Mouse (Mus musculus) natural killer cell, adult 2 months (primary cell): ENCODE results near the gene Iqcj.

Experiments used
- DNase-seq, 2 experiments: peaks; one replicate each; pipeline ENCODE4 v3.0.0; 2022; ENCODE audit warnings: low spot score in 2 of 2

Gene Iqcj

DNA sequence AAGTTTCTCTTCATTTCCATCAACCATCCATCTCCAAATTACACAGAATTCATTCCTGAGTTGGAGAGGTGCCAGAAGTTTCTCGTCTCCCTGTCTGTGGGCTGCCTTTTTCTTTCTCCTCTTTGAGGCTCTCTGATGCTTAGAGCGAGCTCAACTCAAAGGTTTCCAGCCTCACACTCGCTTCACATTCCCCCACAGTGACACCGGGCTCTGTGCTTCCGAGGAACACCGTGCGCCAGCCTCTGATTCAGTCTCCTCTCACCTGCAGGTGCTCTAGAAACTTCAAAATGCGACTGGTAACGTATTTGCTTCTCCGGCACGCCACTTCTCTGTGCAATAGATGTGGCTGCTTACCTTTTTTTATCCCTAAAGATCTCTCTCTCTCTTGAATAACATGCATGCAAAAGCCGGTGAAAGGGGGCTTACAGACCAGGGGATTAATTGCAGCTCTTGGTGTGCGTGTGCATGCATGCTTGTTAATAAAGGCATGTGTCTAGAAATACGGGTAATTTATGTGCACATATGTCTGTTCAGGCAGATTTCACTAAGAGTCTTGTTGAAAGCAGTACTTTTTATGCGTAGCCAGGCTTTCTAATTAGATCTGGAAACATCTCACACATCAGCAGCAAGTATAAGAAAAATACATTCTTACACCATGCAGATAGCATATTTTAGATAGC is at the start of gene Iqcj, which contains the start of gene Iqschfp:
Gene Iqcj (plus strand): TSS at position 195 of the 680 bp plus-strand sequence.
Gene Iqschfp (plus strand): TSS at position 207 of the 680 bp plus-strand sequence.
- DNase-seq = no peak

DNA sequence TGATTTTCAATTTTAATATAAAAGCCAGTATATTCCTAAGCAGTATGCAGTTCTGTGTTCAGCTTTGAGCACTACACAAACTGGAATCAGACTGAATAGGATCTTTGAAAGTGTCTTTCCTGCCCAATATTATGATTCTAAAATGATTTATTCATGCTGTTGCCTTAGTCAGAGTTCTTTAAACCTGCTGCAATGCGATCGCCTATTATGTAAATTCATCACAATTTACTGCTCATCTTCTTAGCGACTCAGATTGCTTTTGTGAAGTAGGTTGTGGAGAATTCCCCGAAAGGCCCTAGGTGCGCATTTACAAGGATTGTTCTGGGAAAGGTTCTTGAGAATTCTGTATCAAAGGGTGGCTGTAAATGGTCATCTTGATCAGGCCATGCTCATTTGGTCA is 39.6 kb upstream of the Iqcj start:
- DNase-seq = no peak

DNA sequence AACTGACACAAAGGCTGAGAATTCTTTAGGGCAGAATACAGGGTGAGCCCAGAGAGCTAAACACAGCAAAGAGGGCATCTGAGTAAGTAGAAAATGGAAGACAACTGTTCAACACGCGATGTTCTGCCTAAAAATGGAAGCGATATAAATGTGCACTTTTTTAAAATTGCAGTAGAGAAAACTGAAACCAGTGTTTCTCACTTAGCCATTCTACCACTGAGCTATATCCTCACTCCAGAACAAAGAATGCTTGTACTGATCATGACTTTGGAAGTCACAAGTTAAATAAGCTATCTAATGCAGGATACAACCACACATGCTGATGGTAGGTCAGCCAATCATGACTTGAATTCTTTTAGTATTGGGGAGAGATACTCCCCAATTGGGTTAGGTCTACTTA is 30.5 kb upstream of the Iqcj start:
- DNase-seq = no peak

DNA sequence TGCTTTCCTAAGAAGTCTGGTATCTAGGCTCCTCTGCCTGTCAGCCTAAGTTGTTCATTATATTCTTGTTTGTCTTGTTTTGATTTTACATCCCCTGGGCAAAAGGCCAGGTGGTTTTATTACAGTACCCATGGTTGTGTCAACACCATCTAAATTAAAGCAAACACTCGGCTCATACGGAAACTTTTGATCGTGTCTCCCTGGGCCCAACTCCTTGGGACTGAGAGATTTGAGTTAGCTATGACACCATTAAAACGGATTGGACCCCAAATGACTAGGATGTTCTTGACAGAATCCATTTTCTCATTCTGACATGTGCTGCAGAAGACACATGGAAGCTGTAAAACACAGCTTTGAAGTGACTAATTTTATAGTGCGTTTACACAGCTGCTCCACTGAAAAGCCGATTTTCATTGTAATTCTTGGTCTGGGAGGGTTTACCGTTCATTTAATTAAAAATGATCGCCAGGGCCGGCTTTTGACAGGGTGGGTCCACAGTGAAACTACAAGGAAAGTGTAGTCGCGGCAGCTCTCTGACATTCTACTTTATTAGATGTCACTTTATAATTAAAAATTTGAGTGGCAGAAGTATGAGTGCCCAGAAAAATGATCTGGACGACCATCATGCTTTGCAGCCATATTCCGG is 24.5 kb upstream of the Iqcj start:
- DNase-seq = no peak

DNA sequence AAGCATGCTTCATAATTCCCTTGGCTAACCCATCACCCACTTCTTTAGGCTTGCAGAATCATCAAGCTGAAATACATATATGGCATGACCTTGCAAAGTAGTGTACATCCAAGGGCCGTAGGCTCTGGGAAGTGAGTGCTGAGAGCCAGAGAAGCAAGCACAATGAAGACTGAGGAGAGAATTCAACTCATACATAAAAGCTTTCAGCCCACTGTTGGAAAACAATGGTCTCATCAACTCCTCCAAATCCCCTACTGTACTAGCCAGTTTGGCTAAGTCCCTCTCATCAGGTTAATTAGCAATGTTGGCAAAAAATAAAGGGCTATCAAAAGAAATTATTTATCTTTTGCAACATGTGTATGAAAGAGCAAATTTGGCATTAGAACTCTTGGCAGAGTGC is 22.6 kb upstream of the Iqcj start:
- no peak for DNase-seq

DNA sequence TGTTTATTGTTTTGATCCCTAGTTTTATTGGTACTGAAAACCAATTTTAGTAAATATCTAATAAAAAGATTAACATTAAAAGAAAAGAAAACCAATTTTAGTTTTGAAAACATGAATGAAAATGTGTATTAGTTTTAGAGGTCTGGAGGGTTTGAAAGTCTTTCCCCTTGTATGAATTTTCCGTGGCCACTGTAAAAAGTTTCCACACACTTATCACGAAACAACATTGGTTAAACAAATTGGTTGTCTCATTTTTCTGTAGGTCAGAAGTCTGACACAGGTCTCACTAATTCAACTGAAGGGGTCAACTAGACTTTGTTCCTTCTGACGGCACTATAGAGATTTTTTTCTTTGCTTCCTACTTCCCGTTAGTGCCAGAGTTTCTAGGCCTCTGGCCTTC is 14.8 kb upstream of the Iqcj start:
- no peak for DNase-seq

DNA sequence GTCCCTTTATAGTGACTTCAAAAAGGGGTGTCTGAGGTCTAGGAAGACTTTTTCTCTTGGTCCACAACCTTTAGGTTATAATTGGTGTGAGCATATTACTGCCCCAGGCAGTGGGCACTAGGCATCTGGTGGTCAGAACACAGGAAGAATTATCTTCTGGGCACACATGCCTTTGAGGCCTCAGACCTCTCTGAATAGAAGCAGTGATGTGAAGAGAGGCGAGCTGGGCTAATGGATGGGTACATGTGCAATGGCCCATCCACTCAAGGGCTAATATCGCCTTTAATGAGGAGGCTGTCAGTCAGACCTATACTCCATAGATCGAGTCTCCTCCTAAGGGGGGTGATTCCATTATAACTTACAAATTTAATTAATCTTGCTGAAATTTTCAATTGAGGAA is 7.7 kb upstream of the Iqcj start:
- no peak for DNase-seq

DNA sequence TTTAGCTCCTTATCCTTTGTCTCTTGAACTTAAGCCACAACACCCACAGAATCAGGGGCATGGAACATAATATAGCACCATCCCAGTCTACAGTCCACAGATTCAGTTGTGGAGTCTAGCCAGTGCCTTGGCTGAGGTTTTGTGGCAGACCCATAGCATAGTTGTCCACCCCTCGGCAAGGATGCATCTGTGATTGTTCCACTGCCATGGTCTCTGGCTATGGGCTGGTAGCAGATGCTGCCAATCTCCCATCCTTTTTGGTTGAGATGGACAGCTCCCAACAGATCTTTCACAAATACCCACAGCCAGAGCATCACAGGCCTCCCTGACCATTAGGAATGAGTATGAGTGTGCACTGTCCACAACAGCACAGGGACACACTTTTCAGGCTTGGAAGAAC is 5.8 kb upstream of the Iqcj start:
- no peak for DNase-seq

DNA sequence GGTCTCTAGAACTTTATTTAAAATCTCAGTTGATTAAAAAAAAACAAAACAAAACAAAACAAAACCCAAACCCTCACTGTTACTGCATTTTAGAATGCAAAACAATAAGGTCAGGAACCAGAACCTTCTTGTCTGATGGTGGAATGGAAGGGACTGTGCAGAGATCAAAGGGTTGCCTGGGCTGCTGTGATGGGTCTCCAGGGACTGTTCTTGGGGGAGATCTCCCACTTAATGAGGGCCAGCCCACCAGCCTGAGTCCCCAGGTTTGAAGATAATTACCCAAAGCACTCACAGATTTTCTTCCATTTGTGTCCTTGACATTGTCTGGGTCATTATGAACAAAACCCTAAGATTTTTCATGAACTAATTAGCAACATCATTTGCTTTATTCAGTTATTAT is 4.8 kb upstream of the Iqcj start:
- no peak for DNase-seq

DNA sequence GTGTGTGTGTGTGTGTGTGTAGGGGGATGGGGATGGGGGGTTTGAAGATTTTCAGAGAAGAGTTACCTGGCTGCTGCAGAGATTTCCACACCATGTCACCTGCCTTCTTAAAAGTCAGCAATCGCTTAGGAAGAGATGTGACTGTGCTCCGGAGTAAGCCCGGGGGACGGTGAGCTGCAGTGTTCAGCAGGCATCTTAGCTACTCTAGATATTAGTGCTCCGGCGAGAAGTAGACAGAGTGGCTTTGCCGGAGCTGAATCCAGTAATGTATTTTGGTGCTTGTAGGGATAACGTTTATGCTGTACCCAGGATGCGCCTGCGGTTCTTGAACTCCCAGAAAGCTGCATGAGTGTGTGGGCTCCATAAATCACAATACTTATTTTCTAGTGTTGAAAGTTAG is 748 bp downstream of the Iqcj start:
- no peak for DNase-seq

DNA sequence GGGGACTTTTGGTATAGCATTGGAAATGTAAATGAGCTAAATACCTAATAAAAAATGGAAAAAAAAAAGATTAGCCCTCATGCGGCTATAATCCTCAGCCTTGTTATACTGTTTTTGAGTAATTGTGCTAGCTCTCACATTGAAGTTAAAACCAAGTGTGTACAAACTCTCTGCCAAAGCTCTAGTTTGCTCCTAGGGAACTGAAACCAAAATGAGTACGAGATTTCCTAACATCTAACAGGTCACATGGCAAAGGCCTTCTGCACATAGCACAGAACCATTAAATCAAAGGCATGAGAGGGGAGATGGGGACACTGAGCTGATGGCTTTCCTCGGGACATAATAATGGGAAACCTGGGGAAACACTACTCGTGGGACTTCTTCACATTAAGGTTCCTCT is 10.5 kb downstream of the Iqcj start:
- no peak for DNase-seq

DNA sequence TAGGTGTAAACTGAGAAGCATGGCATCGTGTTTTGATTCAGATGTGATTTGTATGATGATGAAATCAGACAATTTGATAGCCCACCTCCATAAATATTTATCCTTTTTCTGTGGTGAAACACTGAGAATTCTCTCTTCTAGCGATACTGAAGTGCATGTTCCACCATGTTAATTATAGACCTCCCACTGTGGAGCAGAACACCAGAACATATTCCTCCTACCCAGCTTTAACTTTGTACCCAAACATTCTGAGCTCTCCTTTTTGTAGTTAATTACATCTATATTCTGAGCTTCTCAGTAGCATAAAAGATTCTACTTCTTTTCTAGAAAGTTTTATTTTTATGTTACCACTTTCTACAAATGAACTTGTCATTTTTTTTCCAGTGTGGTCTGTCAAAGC is 16.6 kb downstream of the Iqcj start:
- no peak for DNase-seq

DNA sequence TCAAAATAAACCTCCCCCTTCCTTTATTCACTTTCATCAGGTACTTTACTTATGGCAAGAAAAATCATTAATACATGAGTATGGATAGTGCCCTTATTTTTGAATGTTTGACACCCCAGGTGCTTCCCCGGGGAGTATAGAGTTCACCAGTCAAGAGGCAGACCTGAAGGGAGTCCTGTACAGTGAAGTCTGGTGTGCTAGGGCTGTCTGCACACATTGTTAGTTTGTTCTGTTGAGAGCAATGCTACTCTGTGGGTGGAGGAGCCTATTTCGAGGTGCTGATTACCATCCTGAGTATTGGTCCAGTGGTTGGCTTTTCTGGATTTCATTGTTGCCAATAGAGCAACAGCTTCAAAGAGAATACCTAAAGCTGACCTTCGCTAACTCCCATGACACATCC is 26.1 kb downstream of the Iqcj start:
- DNase-seq = no peak

DNA sequence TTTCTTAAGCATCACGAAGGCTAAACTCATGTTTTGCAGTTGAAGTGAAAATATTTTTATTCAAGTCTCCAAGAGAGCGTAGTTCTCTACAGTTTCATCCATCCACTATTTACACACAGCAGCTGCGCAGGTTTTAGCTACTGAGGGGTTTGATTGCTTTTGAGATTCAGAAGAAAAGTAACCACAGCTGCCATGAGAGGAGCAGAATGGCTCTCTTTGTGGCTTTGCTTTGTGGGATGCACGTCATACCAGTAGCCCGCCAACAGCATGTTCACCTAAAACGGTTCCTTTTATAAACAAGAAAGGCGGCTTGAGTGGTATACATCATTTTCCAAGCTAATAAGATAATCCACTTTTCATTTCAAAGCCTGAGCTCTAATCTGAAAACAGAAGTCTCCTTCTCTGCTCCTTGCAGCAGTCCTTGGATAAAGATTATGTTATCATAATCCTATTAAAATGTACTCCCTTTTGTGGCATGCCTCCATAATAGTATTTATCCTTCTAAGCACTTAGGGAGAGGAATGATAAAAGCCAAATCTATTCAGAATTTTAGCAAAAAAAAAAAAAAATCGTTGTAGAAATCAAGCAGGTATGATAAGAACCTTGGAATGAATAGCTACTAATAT is 26.7 kb downstream of the Iqcj start:
- no peak for DNase-seq

DNA sequence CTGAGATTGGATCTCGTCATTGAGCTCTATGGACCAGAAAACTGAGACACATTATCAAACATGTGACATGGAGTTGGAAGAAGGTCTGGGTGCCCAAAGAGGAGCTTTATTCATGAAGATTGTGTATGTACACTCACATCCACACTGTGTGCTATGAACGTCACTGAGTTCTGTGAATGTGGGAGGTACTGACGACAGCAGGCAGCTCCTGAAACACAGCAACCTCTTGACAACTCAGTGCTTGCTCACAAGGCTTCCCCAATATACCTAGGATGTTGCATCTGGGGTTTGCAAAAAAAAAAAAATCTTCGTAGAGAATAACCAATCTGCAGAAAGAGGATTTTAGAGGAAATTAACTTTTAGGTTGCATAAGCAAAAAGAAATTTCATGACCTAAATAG is 31.1 kb downstream of the Iqcj start:
- no peak for DNase-seq

DNA sequence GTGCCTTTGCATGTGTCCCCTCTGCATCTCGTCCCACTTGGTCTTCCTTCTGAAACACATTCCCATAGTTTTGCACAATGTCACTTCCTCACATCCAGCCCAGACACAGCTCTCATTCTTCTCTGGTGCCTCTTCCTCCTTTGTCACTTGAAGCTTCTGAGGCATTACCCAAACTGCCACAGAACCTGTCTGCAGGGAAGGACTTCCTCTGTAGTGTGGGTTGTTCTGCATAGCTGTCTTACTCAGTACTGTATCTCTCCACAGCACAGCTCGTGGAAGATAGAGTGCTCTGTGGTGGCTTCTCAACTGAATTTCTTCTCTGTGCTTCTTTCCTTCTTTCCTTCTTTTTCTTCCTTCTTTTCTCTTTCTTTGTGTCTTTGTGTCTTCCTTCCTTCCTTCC is 33.4 kb downstream of the Iqcj start:
- no peak for DNase-seq

DNA sequence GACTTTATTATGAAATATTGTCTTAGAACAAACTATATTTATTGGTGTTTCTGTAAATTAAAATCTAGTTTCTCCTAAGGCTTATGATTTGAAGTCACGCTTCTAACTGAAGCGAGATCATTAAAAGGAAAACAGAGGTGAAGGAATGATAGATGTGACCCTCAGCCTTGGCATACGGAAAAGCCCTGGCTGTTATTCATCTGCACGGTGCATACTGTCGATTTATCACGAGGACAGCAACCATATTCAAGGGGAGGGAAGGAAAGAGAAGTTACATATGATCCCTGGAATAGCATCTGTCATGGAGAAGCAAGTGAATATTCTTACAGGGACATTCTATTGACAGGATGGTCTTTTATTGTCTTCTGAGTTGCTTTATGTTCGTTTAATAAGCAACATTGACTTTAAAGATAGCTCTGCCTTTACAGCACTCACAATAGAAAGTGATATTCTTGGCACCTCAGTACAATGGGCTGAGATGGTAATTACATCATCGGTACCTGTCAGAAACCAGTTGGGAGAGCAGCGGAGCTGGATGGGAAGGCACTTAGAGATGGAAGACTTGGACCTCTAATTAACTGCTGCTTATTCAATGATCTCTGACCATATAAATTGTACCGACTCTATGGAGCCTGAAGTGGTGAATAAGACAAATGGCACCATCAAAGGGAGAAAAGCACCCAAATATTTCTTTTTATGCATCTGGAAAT is 38.6 kb downstream of the Iqcj start:
- DNase-seq = no peak

DNA sequence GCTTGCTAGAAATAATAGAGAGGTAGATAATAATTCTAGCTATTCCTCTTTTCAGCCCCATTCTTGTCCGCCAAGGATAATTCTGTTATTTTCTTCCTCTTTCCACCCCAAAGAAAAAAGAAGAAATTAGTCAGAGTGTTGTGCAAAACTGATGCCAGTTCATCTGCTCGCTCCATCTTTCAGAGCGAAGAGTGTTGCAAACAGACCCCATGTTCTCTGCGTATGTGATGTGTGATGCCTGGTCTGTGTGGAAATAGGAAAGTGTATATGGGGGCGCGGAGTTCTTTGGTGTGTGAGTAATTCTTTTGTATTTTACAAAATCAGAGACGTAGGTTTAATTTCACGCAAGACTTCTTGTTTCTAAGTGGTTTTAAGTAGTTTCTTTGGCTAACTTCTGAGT is 39.2 kb downstream of the Iqcj start:
- DNase-seq = no peak

DNA sequence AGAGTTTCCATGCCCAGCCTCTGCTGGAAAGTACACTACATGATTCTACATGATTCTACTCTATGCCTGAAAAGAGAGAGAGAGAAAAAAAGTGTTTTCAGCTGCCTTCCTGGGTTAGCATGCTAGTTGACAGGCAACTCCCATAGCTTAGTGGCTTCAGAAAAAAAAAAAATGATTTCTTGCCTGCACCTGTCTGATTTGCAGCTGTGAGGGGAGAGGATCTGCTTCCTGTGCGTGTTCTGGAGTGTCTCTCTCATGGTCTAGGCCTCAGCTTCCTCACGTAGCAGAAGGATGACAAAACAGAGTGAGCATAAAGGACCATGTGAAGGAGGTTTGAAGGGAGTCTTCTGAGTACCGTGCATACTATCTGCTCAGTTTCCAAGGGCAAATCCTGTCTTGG is 39.9 kb downstream of the Iqcj start:
- no peak for DNase-seq

DNA sequence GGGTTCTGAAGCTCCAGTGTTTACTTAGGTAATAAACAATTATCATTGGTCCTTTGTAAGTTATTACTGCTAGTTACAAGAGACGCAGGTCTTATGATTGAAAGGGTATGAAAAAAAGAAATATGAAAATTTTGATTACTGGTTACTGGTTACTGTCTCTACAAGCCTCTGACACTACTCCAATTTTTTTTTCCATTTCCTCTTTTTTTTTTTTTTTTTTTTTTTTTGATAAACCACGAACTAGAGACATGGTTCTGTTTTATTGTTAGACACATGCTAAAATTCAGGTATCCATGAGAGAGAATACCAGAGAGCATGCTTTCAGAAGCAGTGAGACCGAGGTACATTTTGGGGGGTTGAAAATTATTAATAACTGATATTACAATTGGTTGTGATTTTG is 43.8 kb downstream of the Iqcj start:
- DNase-seq = no peak

DNA sequence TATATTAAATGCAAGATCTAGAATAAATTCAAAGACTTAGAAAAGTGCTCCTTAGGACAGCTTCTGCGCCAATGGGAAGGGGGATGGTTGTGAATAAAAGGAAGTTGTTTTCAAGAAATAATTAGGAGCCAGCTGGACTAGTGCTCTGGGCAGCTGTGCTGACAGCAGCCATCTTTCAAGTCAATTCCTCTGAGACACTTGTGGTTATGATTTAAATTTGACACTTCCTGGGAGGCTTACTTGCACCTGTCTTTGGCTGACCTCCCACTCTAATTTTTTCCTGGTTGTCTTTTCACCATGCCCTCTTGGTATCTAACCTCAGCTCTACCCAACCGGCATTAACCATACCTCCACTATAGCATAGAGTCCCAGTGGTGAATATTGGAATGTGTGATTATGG is 55.0 kb downstream of the Iqcj start:
- no peak for DNase-seq

DNA sequence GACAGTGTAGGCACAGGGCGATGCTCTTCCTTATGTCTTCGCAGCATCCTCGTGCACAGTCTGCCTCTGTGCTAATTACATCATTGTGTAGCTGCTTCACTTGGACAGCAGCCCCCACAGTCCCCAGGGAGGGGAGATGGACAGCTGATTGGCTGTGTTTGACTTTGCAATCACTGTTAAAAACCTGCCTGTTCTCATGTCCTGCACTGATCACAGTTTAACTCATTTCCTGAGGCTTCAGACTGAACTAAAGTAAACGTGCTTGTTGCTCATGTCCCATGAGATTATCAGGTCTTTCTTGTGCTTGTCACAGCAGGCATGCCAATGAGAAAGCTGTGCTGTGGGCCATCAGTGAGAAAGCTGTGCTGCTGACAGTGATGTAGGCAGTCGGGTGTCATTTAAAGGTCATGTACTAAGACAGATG is 60.5 kb downstream of the Iqcj start:
- no peak for DNase-seq
